Mouse (Mus musculus): ENCODE results near the gene Mkln1.

GRCm38 (mm10) chr6:31520486-31521215 is 122.1 kb downstream of the Mkln1 start:
- TF ChIP-seq CTCF (IDR thresholded peaks at IDR 0.05; ENCODE audit: control insufficient read depth, insufficient read depth, insufficient replicate concordance, low read depth, low read length) = no peak
- TF ChIP-seq POLR2A (IDR thresholded peaks at IDR 0.05; ENCODE audit: control insufficient read depth, low read depth, low read length) = no peak

All from testis, adult 2 months (tissue).